Mouse (Mus musculus) 3134 (cell line): ENCODE measurements at regions not wholly inside any gene's neighbourhood (a gene's known extent, or its start where the extent isn't known, plus 50 kb on each side); places are given as distances from the start of the nearest gene placed in this dataset.

Experiments
- DNase-seq: peaks from one replicate; pipeline ENCODE4 v3.0.0-alpha.2; 2011; ENCODE audit warnings: low spot score; ENCODE audit not compliant: insufficient read length; ENCODE audit errors: extremely low read depth

GRCm38 (mm10) chrX:166727823-166728621 is 142.5 kb upstream of the Egfl6 start:
- no peak for DNase-seq

GRCm38 (mm10) chrX:166725761-166726503 is 140.4 kb upstream of the Egfl6 start:
- DNase-seq = no peak

- no peak for DNase-seq
These were observed 132.6 kb upstream of the Egfl6 start for GRCm38 (mm10) chrX:166718075-166718474.

- DNase-seq = no peak
These were observed 123.8 kb upstream of the Egfl6 start for GRCm38 (mm10) chrX:166709306-166709705.

- no peak for DNase-seq
These were observed 122.6 kb upstream of the Egfl6 start for GRCm38 (mm10) chrX:166708106-166708505.

GRCm38 (mm10) chrX:166707029-166707428 is 121.5 kb upstream of the Egfl6 start:
- no peak for DNase-seq

GRCm38 (mm10) chrX:166704311-166704710 is 118.8 kb upstream of the Egfl6 start:
- no peak for DNase-seq

GRCm38 (mm10) chrX:166694219-166694618 is 108.7 kb upstream of the Egfl6 start:
- DNase-seq = no peak

- no peak for DNase-seq
These were observed 103.3 kb upstream of the Egfl6 start for GRCm38 (mm10) chrX:166688779-166689178.

- DNase-seq = no peak
These were observed 87.9 kb upstream of the Egfl6 start for GRCm38 (mm10) chrX:166673404-166673803.

- DNase-seq = no peak
These were observed 87.1 kb upstream of the Egfl6 start for GRCm38 (mm10) chrX:166672617-166673016.

- no peak for DNase-seq
These were observed 86.3 kb upstream of the Egfl6 start for GRCm38 (mm10) chrX:166671853-166672252.

GRCm38 (mm10) chrX:166666304-166666703 is 80.8 kb upstream of the Egfl6 start:
- no peak for DNase-seq

GRCm38 (mm10) chrX:166661808-166662207 is 76.3 kb upstream of the Egfl6 start:
- DNase-seq = peak; percentile 52

GRCm38 (mm10) chrX:166661043-166661718 is 75.7 kb upstream of the Egfl6 start:
- DNase-seq = peak; percentile 18

- no peak for DNase-seq
These were observed 75.2 kb upstream of the Egfl6 start for GRCm38 (mm10) chrX:166660715-166661042.

GRCm38 (mm10) chrX:166652400-166652799 is 66.9 kb upstream of the Egfl6 start:
- peak; percentile 1 for DNase-seq

- no peak for DNase-seq
These were observed 60.2 kb upstream of the Egfl6 start for GRCm38 (mm10) chrX:166645713-166646112.

- no peak for DNase-seq
These were observed 55.7 kb upstream of the Egfl6 start for GRCm38 (mm10) chrX:166641256-166641655.

- DNase-seq = no peak
These were observed 54.7 kb upstream of the Egfl6 start for GRCm38 (mm10) chrX:166640258-166640657.
